Mouse (Mus musculus): Measurements from ENCODE around the gene Mvb12a. TPM values are rescaled to one million over a fixed set of nuclear protein-coding genes. Genes with fewer than 3 reads are reported as not detected.

Gene Mvb12a
- polyA plus RNA-seq, 1 experiment: 182 TPM

GRCm38 (mm10) chr8:71575020-71575419 is 32.3 kb downstream of the Mvb12a start:
- Histone ChIP-seq H3K4me3 (ENCODE audit: control insufficient read depth, insufficient read depth, low read length) (no peak overlapping the region), H3K4me1 (replicated peaks; ENCODE audit: control insufficient read depth, insufficient read depth, low read length) (peaks cover 24% of the 10 kb centered on the region), H3K27me3 (ENCODE audit: control insufficient read depth, insufficient read depth, low read length) (no peaks in the 10 kb centered on the region), H3K27ac (ENCODE audit: control insufficient read depth, insufficient read depth, low read length) (no peak overlapping the region), H3K36me3 (ENCODE audit: control insufficient read depth, insufficient read depth, low read length) (no peaks in the 10 kb centered on the region)
- TF ChIP-seq CTCF (IDR thresholded peaks at IDR 0.05; ENCODE audit: borderline replicate concordance, control insufficient read depth, extremely low read depth, insufficient read depth, low read length, poor library complexity): no peak
- no peak for TF ChIP-seq POLR2A (IDR thresholded peaks at IDR 0.05; ENCODE audit: control insufficient read depth, extremely low read depth, insufficient read depth, low read length, poor library complexity)
- 89% methylated on average over 1 of the region's 1 CpGs for WGBS
- DNase-seq: no peak

- DNase-seq: no peak
- H3K4me3 ChIP-seq (ENCODE audit: control insufficient read depth, insufficient read depth, low read length): no peak overlapping the region
- no peaks in the 10 kb centered on the region for H3K27me3 ChIP-seq (ENCODE audit: control insufficient read depth, insufficient read depth, low read length)
- H3K4me1 ChIP-seq (replicated peaks; ENCODE audit: control insufficient read depth, insufficient read depth, low read length): peaks cover 5% of the 10 kb centered on the region
- no peak overlapping the region for H3K27ac ChIP-seq (ENCODE audit: control insufficient read depth, insufficient read depth, low read length)
- no peaks in the 10 kb centered on the region for H3K36me3 ChIP-seq (ENCODE audit: control insufficient read depth, insufficient read depth, low read length)
- TF ChIP-seq CTCF (IDR thresholded peaks at IDR 0.05; ENCODE audit: borderline replicate concordance, control insufficient read depth, extremely low read depth, insufficient read depth, low read length, poor library complexity) (no peak), POLR2A (IDR thresholded peaks at IDR 0.05; ENCODE audit: control insufficient read depth, extremely low read depth, insufficient read depth, low read length, poor library complexity) (no peak)
- WGBS: 84% methylated on average over 4 of the region's 4 CpGs
Measured at GRCm38 (mm10) chr8:71577856-71578387, 35.2 kb downstream of the Mvb12a start.

- no peak overlapping the region for H3K27ac ChIP-seq (ENCODE audit: control insufficient read depth, insufficient read depth, low read length)
- WGBS: 100% methylated on average over 1 of the region's 1 CpGs
- peaks cover 3% of the 10 kb centered on the region for H3K4me1 ChIP-seq (replicated peaks; ENCODE audit: control insufficient read depth, insufficient read depth, low read length)
- DNase-seq: no peak
- H3K4me3 ChIP-seq (ENCODE audit: control insufficient read depth, insufficient read depth, low read length): no peak overlapping the region
- TF ChIP-seq CTCF (IDR thresholded peaks at IDR 0.05; ENCODE audit: borderline replicate concordance, control insufficient read depth, extremely low read depth, insufficient read depth, low read length, poor library complexity) (no peak), POLR2A (IDR thresholded peaks at IDR 0.05; ENCODE audit: control insufficient read depth, extremely low read depth, insufficient read depth, low read length, poor library complexity) (no peak)
- no peaks in the 10 kb centered on the region; the same call in 1 of the 2 replicates for H3K36me3 ChIP-seq (ENCODE audit: control insufficient read depth, insufficient read depth, low read length)
- no peaks in the 10 kb centered on the region for H3K27me3 ChIP-seq (ENCODE audit: control insufficient read depth, insufficient read depth, low read length)
Measured at GRCm38 (mm10) chr8:71579009-71579408, 36.3 kb downstream of the Mvb12a start.

GRCm38 (mm10) chr8:71579476-71579875 is 36.8 kb downstream of the Mvb12a start:
- DNase-seq: no peak
- Histone ChIP-seq H3K27me3 (ENCODE audit: control insufficient read depth, insufficient read depth, low read length) (no peaks in the 10 kb centered on the region), H3K27ac (ENCODE audit: control insufficient read depth, insufficient read depth, low read length) (no peak overlapping the region), H3K4me1 (replicated peaks; ENCODE audit: control insufficient read depth, insufficient read depth, low read length) (peaks cover 1% of the 10 kb centered on the region), H3K36me3 (ENCODE audit: control insufficient read depth, insufficient read depth, low read length) (no peaks in the 10 kb centered on the region; the same call in 1 of the 2 replicates), H3K4me3 (ENCODE audit: control insufficient read depth, insufficient read depth, low read length) (no peak overlapping the region)
- WGBS: 94% methylated on average over 14 of the region's 14 CpGs
- no peak for TF ChIP-seq CTCF (IDR thresholded peaks at IDR 0.05; ENCODE audit: borderline replicate concordance, control insufficient read depth, extremely low read depth, insufficient read depth, low read length, poor library complexity)
- TF ChIP-seq POLR2A (IDR thresholded peaks at IDR 0.05; ENCODE audit: control insufficient read depth, extremely low read depth, insufficient read depth, low read length, poor library complexity): no peak

- Histone ChIP-seq H3K36me3 (ENCODE audit: control insufficient read depth, insufficient read depth, low read length) (no peaks in the 10 kb centered on the region; the same call in 1 of the 2 replicates), H3K4me3 (ENCODE audit: control insufficient read depth, insufficient read depth, low read length) (no peak overlapping the region), H3K27me3 (ENCODE audit: control insufficient read depth, insufficient read depth, low read length) (no peaks in the 10 kb centered on the region), H3K27ac (ENCODE audit: control insufficient read depth, insufficient read depth, low read length) (no peak overlapping the region), H3K4me1 (replicated peaks; ENCODE audit: control insufficient read depth, insufficient read depth, low read length) (no peaks in the 10 kb centered on the region)
- TF ChIP-seq POLR2A (IDR thresholded peaks at IDR 0.05; ENCODE audit: control insufficient read depth, extremely low read depth, insufficient read depth, low read length, poor library complexity) (no peak), CTCF (IDR thresholded peaks at IDR 0.05; ENCODE audit: borderline replicate concordance, control insufficient read depth, extremely low read depth, insufficient read depth, low read length, poor library complexity) (no peak)
- 94% methylated on average over 8 of the region's 9 CpGs for WGBS
- DNase-seq: no peak
Measured at GRCm38 (mm10) chr8:71580201-71580600, 37.5 kb downstream of the Mvb12a start.

GRCm38 (mm10) chr8:71586891-71587290 is 44.2 kb downstream of the Mvb12a start:
- 48% methylated on average over 2 of the region's 2 CpGs for WGBS
- Histone ChIP-seq H3K27ac (ENCODE audit: control insufficient read depth, insufficient read depth, low read length) (no peak overlapping the region), H3K36me3 (ENCODE audit: control insufficient read depth, insufficient read depth, low read length) (no peaks in the 10 kb centered on the region; the same call in 1 of the 2 replicates), H3K4me1 (replicated peaks; ENCODE audit: control insufficient read depth, insufficient read depth, low read length) (peaks cover 28% of the 10 kb centered on the region), H3K4me3 (ENCODE audit: control insufficient read depth, insufficient read depth, low read length) (no peak overlapping the region), H3K27me3 (ENCODE audit: control insufficient read depth, insufficient read depth, low read length) (no peaks in the 10 kb centered on the region)
- DNase-seq: peak; percentile 52
- TF ChIP-seq POLR2A (IDR thresholded peaks at IDR 0.05; ENCODE audit: control insufficient read depth, extremely low read depth, insufficient read depth, low read length, poor library complexity) (no peak), CTCF (IDR thresholded peaks at IDR 0.05; ENCODE audit: borderline replicate concordance, control insufficient read depth, extremely low read depth, insufficient read depth, low read length, poor library complexity) (no peak)

- H3K27me3 ChIP-seq (ENCODE audit: control insufficient read depth, insufficient read depth, low read length): no peaks in the 10 kb centered on the region
- peaks cover 40% of the 10 kb centered on the region for H3K4me1 ChIP-seq (replicated peaks; ENCODE audit: control insufficient read depth, insufficient read depth, low read length)
- TF ChIP-seq CTCF (IDR thresholded peaks at IDR 0.05; ENCODE audit: borderline replicate concordance, control insufficient read depth, extremely low read depth, insufficient read depth, low read length, poor library complexity) (no peak), POLR2A (IDR thresholded peaks at IDR 0.05; ENCODE audit: control insufficient read depth, extremely low read depth, insufficient read depth, low read length, poor library complexity) (no peak)
- H3K4me3 ChIP-seq (ENCODE audit: control insufficient read depth, insufficient read depth, low read length): no peak overlapping the region
- DNase-seq: no peak
- H3K36me3 ChIP-seq (ENCODE audit: control insufficient read depth, insufficient read depth, low read length): no peaks in the 10 kb centered on the region; the same call in 1 of the 2 replicates
- H3K27ac ChIP-seq (ENCODE audit: control insufficient read depth, insufficient read depth, low read length): peak overlapping the region; percentile 12; the same call in 1 of the 2 replicates
- WGBS: 84% methylated on average over 3 of the region's 3 CpGs
Measured at GRCm38 (mm10) chr8:71588762-71589161, 46.0 kb downstream of the Mvb12a start.

Data from thymus, adult 2 months (tissue).